Mouse (Mus musculus) granulocyte monocyte progenitor cell, adult 5-6 weeks (primary cell): ENCODE data around the gene Lmo2. TPM values are rescaled to one million over a fixed set of nuclear protein-coding genes. Genes with fewer than 3 reads are reported as not detected.

Source experiments
- ATAC-seq: replicated peaks from 2 replicates; pipeline ENCODE4 v1.8.0; 2016; ENCODE audit warnings: mild to moderate bottlenecking, moderate TSS enrichment, inconsistent platforms; ENCODE audit not compliant: poor library complexity, severe bottlenecking
- total RNA-seq, 2 experiments: library from RNA; stranded (forward) in 1 of 2; stranded (reverse) in 1 of 2; fragments of 200-712, 200-1000 nt in 1 of 2; fragments of >200 nt in 1 of 2; fragmentation: Nextera tagmentation in 1 of 2; gene quantifications; 2 replicates each; pipeline ENCODE4 v1.2.3; 2014 to 2017

Gene Lmo2
- total RNA-seq, 2 experiments from 2014 or later, result 231 to 343 TPM

GRCm38 (mm10) chr2:104030381-104030780, 72.6 kb downstream of the Lmo2 start:
- no peak for ATAC-seq

Other genes starting within 250 kb of the Lmo2 start
- 45.4 and 57.0 TPM in 2 replicates for gene Nat10, start 196.7 kb upstream of the Lmo2 start, total RNA-seq (2014; fragmentation: Nextera tagmentation)
- gene Nat10, start 196.7 kb upstream of the Lmo2 start, total RNA-seq (2017), result 77.7 and 124 TPM in 2 replicates
- gene Caprin1, start 160.3 kb upstream of the Lmo2 start, total RNA-seq (2014; fragmentation: Nextera tagmentation), result 371 and 391 TPM in 2 replicates
- gene Caprin1, start 160.3 kb upstream of the Lmo2 start, total RNA-seq (2017), result 510 and 593 TPM in 2 replicates
- 45.1 and 45.5 TPM in 2 replicates for gene Fbxo3, start 69.7 kb downstream of the Lmo2 start, total RNA-seq (2014; fragmentation: Nextera tagmentation)
- 57.4 and 64.1 TPM in 2 replicates for gene Fbxo3, start 69.7 kb downstream of the Lmo2 start, total RNA-seq (2017)
- gene 4931422A03Rik, start 70.4 kb downstream of the Lmo2 start, total RNA-seq (2014; fragmentation: Nextera tagmentation), result not detected in 2 replicates
- gene 4931422A03Rik, start 70.4 kb downstream of the Lmo2 start, total RNA-seq (2017), result 0.98 TPM in 1 of 2 replicates, not detected in the other
- not detected in 2 replicates for gene Gm10912, start 107.8 kb downstream of the Lmo2 start, total RNA-seq (2014; fragmentation: Nextera tagmentation)
- gene Gm10912, start 107.8 kb downstream of the Lmo2 start, total RNA-seq (2017), result 0.15 and 1.2 TPM in 2 replicates
- not detected in 2 replicates for gene Gm10799, start 110.6 kb downstream of the Lmo2 start, total RNA-seq (2014; fragmentation: Nextera tagmentation)
- gene Gm10799, start 110.6 kb downstream of the Lmo2 start, total RNA-seq (2017), result not detected in 2 replicates
- not detected in 2 replicates for gene Cd59b, start 111.9 kb downstream of the Lmo2 start, total RNA-seq (2014; fragmentation: Nextera tagmentation)
- 3.1 TPM in 1 of 2 replicates, not detected in the other for gene Cd59b, start 111.9 kb downstream of the Lmo2 start, total RNA-seq (2017)
- gene Cd59a, start 137.8 kb downstream of the Lmo2 start, total RNA-seq (2014; fragmentation: Nextera tagmentation), result 0.26 and 1.1 TPM in 2 replicates
- gene Cd59a, start 137.8 kb downstream of the Lmo2 start, total RNA-seq (2017), result 0.88 and 1.2 TPM in 2 replicates
- gene A930018P22Rik, start 164.8 kb downstream of the Lmo2 start, total RNA-seq (2014; fragmentation: Nextera tagmentation), result not detected in 2 replicates
- gene A930018P22Rik, start 164.8 kb downstream of the Lmo2 start, total RNA-seq (2017), result not detected in 2 replicates